Mouse (Mus musculus): Measurements from ENCODE around the gene Eif4ebp2. TPM values are rescaled to one million over a fixed set of nuclear protein-coding genes. Genes with fewer than 3 reads are reported as not detected.

The Eif4ebp2 gene
- polyA plus RNA-seq, 1 experiment from 2014 or later, result 74.4 TPM

GRCm38 (mm10) chr10:61415890-61416289, 36.6 kb downstream of the Eif4ebp2 start:
- 29% methylated on average over 8 of the region's 8 CpGs for WGBS
- Histone ChIP-seq H3K4me2 (replicated peaks) (no peak overlapping the region), H3K27ac (no peak overlapping the region), H3K4me1 (replicated peaks) (peaks cover 16% of the 10 kb centered on the region), H3K36me3 (no peaks in the 10 kb centered on the region), H3K9me3 (no peaks in the 10 kb centered on the region), H3K4me3 (replicated peaks) (no peak overlapping the region), H3K9ac (no peak overlapping the region), H3K27me3 (replicated peaks) (peaks cover 42% of the 10 kb centered on the region)
- ATAC-seq, result no peak

GRCm38 (mm10) chr10:61415240-61415639, 37.2 kb downstream of the Eif4ebp2 start:
- H3K4me3 ChIP-seq (replicated peaks), result no peak overlapping the region
- no peak overlapping the region for H3K27ac ChIP-seq
- no peak overlapping the region for H3K9ac ChIP-seq
- 66% methylated on average over 3 of the region's 3 CpGs for WGBS
- no peak for ATAC-seq
- H3K27me3 ChIP-seq (replicated peaks), result peaks cover 39% of the 10 kb centered on the region
- no peaks in the 10 kb centered on the region for H3K9me3 ChIP-seq
- peaks cover 17% of the 10 kb centered on the region for H3K4me1 ChIP-seq (replicated peaks)
- H3K4me2 ChIP-seq (replicated peaks), result no peak overlapping the region
- no peaks in the 10 kb centered on the region for H3K36me3 ChIP-seq

DNA sequence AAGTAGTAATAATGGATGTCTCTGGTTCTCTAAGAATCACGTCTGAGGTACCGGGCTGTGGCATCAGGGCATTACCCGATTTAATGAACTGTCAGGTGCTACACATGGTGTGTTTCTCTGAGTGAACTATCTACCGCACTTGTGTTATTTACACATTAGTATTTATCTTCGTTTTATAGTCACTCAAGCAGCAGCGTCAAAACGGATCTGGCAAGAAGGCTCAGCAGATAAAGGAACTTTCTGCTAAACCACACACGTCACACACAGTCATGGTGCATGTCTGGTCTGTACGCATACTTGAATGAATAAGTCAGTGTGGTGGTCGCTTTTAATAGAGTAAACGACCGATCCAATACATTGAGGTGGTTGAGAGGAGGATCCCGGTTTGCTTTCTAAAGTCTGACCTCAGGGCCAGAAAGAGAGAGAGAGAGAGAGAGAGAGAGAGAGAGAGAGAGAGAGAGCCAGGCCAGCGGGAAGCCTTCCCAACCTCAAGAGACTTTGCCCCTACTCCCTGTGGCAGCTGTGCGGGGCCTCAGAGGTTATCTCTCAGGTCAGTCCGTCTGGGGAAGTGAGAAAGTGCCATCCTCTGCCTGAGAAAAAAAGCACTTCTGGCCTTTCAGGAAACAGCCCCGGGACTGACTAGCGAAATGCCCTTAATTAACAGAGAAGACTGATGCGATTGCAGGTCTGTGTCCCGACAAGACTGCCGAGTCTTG, 39.4 kb downstream of the Eif4ebp2 start:
- WGBS, result 19% methylated on average over 21 of the region's 21 CpGs

DNA sequence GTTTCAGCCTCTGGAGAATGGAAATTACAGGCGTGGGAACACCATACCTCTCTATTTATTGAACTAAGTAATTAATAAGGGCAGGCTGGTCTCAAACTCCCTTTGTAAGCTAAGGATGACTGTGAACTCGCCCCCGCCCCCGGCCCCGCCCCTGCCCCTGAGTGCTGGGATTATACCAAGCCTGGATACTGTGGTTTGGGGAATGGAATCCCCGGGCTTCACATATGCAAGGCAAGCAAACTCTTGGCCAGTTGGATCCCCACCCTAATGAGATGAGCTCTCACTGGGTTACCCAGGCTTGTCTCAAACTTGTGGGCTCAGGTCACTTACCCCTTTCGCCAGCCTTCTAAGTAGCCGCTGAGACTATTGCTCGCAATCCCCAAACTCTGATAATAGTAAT, 42.3 kb downstream of the Eif4ebp2 start:
- no peak overlapping the region for H3K9ac ChIP-seq
- H3K9me3 ChIP-seq, result no peaks in the 10 kb centered on the region
- no peak overlapping the region for H3K27ac ChIP-seq
- H3K4me2 ChIP-seq (replicated peaks), result no peak overlapping the region
- peaks cover 10% of the 10 kb centered on the region; the same call in 1 of the 2 replicates for H3K4me1 ChIP-seq (replicated peaks)
- 35% methylated on average over 9 of the region's 9 CpGs for WGBS
- ATAC-seq, result no peak
- no peaks in the 10 kb centered on the region for H3K27me3 ChIP-seq (replicated peaks)
- H3K36me3 ChIP-seq, result no peaks in the 10 kb centered on the region
- H3K4me3 ChIP-seq (replicated peaks), result no peak overlapping the region

More for the DNA sequence above, 39.4 kb downstream of the Eif4ebp2 start:
- Histone ChIP-seq H3K36me3 (no peaks in the 10 kb centered on the region), H3K9ac (no peak overlapping the region), H3K4me1 (replicated peaks) (peaks cover 10% of the 10 kb centered on the region), H3K4me3 (replicated peaks) (no peak overlapping the region), H3K27me3 (replicated peaks) (peaks cover 17% of the 10 kb centered on the region), H3K27ac (no peak overlapping the region), H3K4me2 (replicated peaks) (peak overlapping the region; percentile 29), H3K9me3 (no peaks in the 10 kb centered on the region)
- ATAC-seq, result peak; percentile 85

DNA sequence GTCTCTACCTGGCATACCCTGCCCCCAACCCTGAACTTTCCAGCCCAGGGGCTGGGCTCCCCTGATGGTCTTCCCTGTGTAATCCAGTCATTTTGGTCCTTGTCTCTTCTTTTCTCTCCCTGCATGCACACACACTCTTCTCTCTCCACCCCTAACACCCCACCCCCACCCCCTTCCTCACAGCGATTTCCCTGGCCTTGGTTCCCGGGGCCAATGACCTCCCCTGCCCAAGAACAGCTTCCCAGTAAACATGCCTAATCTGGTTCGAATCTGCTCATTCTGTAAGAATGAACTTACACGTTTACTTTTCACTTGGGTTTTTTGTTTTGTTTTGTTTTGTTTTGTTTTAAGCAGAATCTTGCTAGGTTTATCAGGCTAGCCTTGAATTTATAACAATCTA, 42.7 kb downstream of the Eif4ebp2 start:
- 3% methylated on average over 4 of the region's 4 CpGs for whole genome bisulfite sequencing

DNA sequence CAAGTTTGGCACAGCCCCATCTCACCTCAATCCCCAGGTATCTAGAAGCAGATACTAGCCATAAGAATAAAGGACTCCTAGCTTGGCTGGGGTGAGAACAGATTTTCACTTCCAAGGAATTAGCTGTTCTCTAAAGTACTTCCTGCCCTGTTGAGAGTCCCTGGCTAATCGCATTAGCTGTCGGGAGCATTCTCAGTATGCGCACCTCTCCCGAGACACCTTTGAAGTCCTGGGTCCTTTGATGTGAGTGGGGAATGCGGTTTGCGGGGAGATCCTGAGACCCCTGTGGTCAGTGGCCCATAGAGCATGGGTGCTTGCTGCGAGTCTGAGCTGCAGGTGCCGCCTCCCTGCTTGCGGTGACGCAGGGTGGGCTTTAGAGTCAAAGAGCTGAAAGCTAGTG, 46.5 kb downstream of the Eif4ebp2 start:
- Histone ChIP-seq H3K9ac (no peak overlapping the region), H3K4me1 (replicated peaks) (0 out of 2 replicates have a peak, but pooled peaks cover 6% of the 10 kb centered on the region), H3K4me2 (replicated peaks) (no peak overlapping the region), H3K36me3 (no peaks in the 10 kb centered on the region), H3K9me3 (no peaks in the 10 kb centered on the region), H3K27me3 (replicated peaks) (no peaks in the 10 kb centered on the region), H3K4me3 (replicated peaks) (no peak overlapping the region), H3K27ac (no peak overlapping the region)
- no peak for ATAC-seq
- 13% methylated on average over 10 of the region's 10 CpGs for WGBS

More for the DNA sequence above, 42.7 kb downstream of the Eif4ebp2 start:
- no peaks in the 10 kb centered on the region for H3K9me3 ChIP-seq
- H3K4me2 ChIP-seq (replicated peaks), result no peak overlapping the region
- H3K4me1 ChIP-seq (replicated peaks), result peaks cover 10% of the 10 kb centered on the region; the same call in 1 of the 2 replicates
- H3K36me3 ChIP-seq, result no peaks in the 10 kb centered on the region
- H3K27ac ChIP-seq, result no peak overlapping the region
- no peak overlapping the region for H3K9ac ChIP-seq
- no peak overlapping the region for H3K4me3 ChIP-seq (replicated peaks)
- H3K27me3 ChIP-seq (replicated peaks), result no peaks in the 10 kb centered on the region
- ATAC-seq, result no peak

DNA sequence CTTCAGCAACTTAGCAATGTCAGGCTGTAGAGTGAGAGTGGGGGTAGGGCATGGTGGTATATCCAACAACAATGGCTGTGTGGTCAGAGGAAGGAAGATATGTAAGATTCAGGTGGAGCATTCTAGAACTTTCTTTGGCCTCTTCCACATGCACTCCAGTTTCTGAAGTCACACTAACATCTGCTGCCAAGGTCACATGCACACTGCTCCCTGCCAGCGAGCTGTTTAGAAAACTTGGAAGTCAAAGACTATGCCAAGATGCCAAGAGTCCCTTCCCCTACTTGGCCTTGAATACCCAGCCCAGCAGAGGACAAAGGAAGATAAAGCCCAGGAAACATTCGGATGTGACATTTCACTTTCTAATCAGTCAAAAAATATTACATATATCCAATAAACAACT, 49.5 kb downstream of the Eif4ebp2 start:
- Histone ChIP-seq H3K4me1 (replicated peaks) (0 out of 2 replicates have a peak, but pooled peaks cover 3% of the 10 kb centered on the region), H3K9ac (no peak overlapping the region), H3K27me3 (replicated peaks) (no peaks in the 10 kb centered on the region), H3K27ac (no peak overlapping the region), H3K4me3 (replicated peaks) (no peak overlapping the region), H3K36me3 (no peaks in the 10 kb centered on the region), H3K4me2 (replicated peaks) (no peak overlapping the region), H3K9me3 (no peaks in the 10 kb centered on the region)
- WGBS, result 86% methylated on average over 2 of the region's 2 CpGs
- no peak for ATAC-seq

DNA sequence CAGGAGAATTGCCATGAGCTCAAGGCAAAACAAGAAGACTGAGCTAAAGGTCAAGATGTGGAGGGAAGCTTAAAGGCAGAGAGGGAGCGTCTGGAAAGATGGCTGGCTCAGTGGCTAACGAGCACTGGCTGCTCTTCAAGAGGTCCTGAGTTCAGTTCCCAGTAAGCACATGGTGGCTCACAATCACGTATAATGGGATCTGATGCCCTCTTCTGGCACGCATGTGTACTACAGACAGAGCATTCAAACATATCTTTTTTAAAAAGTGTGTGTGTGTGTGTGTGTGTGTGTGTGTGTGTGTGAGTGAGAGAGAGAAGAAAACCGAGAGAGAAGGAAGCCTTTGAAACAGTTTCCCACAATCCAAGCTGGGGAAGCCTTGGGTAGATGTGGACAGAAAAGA, 50.0 kb downstream of the Eif4ebp2 start:
- H3K27me3 ChIP-seq (replicated peaks), result no peaks in the 10 kb centered on the region
- H3K4me2 ChIP-seq (replicated peaks), result no peak overlapping the region
- 0 out of 2 replicates have a peak, but pooled peaks cover 3% of the 10 kb centered on the region for H3K4me1 ChIP-seq (replicated peaks)
- no peak overlapping the region for H3K27ac ChIP-seq
- H3K4me3 ChIP-seq (replicated peaks), result no peak overlapping the region
- H3K9me3 ChIP-seq, result no peaks in the 10 kb centered on the region
- WGBS, result 69% methylated on average over 5 of the region's 5 CpGs
- no peak for ATAC-seq
- no peaks in the 10 kb centered on the region for H3K36me3 ChIP-seq
- no peak overlapping the region for H3K9ac ChIP-seq

GRCm38 (mm10) chr10:61400407-61400806, 52.1 kb downstream of the Eif4ebp2 start:
- no peak overlapping the region for H3K4me2 ChIP-seq (replicated peaks)
- H3K27me3 ChIP-seq (replicated peaks), result no peaks in the 10 kb centered on the region
- H3K27ac ChIP-seq, result no peak overlapping the region
- no peaks in the 10 kb centered on the region for H3K4me1 ChIP-seq (replicated peaks)
- H3K9ac ChIP-seq, result no peak overlapping the region
- H3K9me3 ChIP-seq, result no peaks in the 10 kb centered on the region
- H3K4me3 ChIP-seq (replicated peaks), result no peak overlapping the region
- ATAC-seq, result no peak
- WGBS, result 84% methylated on average over 5 of the region's 5 CpGs
- no peaks in the 10 kb centered on the region for H3K36me3 ChIP-seq

- Histone ChIP-seq H3K4me2 (replicated peaks) (no peak overlapping the region), H3K4me3 (replicated peaks) (no peak overlapping the region), H3K36me3 (no peaks in the 10 kb centered on the region), H3K27me3 (replicated peaks) (no peaks in the 10 kb centered on the region), H3K9me3 (no peaks in the 10 kb centered on the region), H3K9ac (no peak overlapping the region), H3K27ac (no peak overlapping the region), H3K4me1 (replicated peaks) (peaks cover 6% of the 10 kb centered on the region; the same call in 1 of the 2 replicates)
- 20% methylated on average over 13 of the region's 13 CpGs for WGBS
- peak; percentile 77 for ATAC-seq
Observed at GRCm38 (mm10) chr10:61399156-61399734, 53.2 kb downstream of the Eif4ebp2 start.

DNA sequence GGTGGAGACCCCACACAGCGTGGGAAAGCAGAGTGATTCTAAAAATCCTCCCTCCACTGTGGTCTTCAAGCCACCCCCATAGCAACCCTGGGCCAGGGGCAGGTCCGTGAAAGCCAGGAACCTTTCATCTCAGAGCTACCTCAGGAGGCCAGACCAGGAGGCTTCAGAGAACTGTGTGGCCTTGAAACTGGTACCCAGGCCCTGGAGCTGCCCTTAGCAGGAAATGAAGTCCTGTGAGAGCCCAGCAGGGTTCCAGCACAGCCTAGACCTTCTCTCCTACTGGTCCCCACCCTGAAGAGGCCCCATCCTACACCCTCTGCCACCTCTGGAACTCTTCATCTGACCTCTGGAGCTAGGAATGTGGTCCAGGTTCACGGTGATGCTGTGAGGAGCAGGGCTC, 54.3 kb downstream of the Eif4ebp2 start:
- no peak overlapping the region for H3K4me2 ChIP-seq (replicated peaks)
- 53% methylated on average over 3 of the region's 3 CpGs for WGBS
- no peak overlapping the region for H3K27ac ChIP-seq
- no peak for ATAC-seq
- no peaks in the 10 kb centered on the region for H3K9me3 ChIP-seq
- no peak overlapping the region for H3K9ac ChIP-seq
- H3K4me3 ChIP-seq (replicated peaks), result no peak overlapping the region
- peaks cover 6% of the 10 kb centered on the region; the same call in 1 of the 2 replicates for H3K4me1 ChIP-seq (replicated peaks)
- H3K27me3 ChIP-seq (replicated peaks), result no peaks in the 10 kb centered on the region
- H3K36me3 ChIP-seq, result no peaks in the 10 kb centered on the region

- no peak overlapping the region for H3K9ac ChIP-seq
- peak overlapping the region; percentile 5 for H3K4me2 ChIP-seq (replicated peaks)
- 16% methylated on average over 9 of the region's 9 CpGs for WGBS
Observed at GRCm38 (mm10) chr10:61394476-61395136, 57.9 kb downstream of the Eif4ebp2 start.

More at GRCm38 (mm10) chr10:61394476-61395136, 57.9 kb downstream of the Eif4ebp2 start:
- peaks cover 12% of the 10 kb centered on the region; the same call in 1 of the 2 replicates for H3K4me1 ChIP-seq (replicated peaks)
- no peak overlapping the region for H3K4me3 ChIP-seq (replicated peaks)
- ATAC-seq, result peak; percentile 27; the same call in 1 of the 2 replicates
- H3K27me3 ChIP-seq (replicated peaks), result no peaks in the 10 kb centered on the region
- no peaks in the 10 kb centered on the region for H3K36me3 ChIP-seq
- H3K9me3 ChIP-seq, result no peaks in the 10 kb centered on the region
- peak overlapping the region; percentile 17; the same call in 1 of the 2 replicates for H3K27ac ChIP-seq

Data from intestine, embryonic 15.5 days (tissue).